Mouse (Mus musculus): ENCODE results near the gene Lrmda.

Gene Lrmda

GRCm38 (mm10) chr14:22719968-22720367 is 700.5 kb downstream of the Lrmda start:
- DNase-seq (ENCODE audit: low spot score in 2 of 2) = no peak

- DNase-seq (ENCODE audit: low spot score in 2 of 2) = no peak
These were observed 702.3 kb downstream of the Lrmda start for GRCm38 (mm10) chr14:22721845-22722244.

DNA sequence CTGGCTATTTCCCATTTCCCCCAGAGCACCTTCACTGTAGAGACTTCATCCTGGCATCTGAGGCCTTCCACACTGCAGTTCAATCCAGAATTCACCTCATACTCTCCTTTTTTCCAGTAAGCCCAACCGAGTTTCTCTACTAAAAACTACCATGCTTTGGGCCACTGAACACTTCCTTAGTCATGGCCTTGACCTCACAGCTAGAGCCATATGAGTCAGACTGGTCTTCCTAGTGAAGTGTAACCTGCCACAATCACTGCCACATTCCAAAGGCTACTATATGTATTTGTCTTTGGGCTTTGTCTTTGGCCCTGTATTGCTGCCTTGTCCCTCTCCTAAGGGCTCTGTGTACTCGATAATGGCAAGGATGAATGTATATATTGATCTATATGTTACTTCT is 708.0 kb downstream of the Lrmda start:
- DNase-seq (ENCODE audit: low spot score in 2 of 2) = no peak

- DNase-seq (ENCODE audit: low spot score in 2 of 2) = peak in 1 of 2 experiments; percentile 6
These were observed 709.2 kb downstream of the Lrmda start for GRCm38 (mm10) chr14:22728611-22729223.

DNA sequence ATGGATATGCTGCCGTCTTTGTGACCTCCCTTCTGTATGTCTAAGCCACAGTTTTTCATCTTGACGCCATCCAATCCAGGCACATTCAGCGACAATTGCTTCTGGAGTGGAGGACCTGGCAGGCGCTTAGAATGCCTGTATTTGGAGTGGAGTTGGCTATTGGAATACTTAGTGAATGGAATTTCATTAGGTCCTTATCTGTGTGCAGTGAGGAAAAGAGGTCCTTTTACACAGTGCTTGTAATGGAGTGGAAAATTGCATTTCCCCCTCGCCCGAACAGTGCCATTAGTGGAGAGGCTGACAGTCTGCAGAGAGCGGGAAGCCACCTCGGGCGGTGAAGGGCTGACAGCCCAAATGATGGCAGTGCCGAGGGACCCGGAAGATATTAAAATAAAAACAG is 719.1 kb downstream of the Lrmda start:
- no peak for DNase-seq (ENCODE audit: low spot score in 2 of 2)

DNA sequence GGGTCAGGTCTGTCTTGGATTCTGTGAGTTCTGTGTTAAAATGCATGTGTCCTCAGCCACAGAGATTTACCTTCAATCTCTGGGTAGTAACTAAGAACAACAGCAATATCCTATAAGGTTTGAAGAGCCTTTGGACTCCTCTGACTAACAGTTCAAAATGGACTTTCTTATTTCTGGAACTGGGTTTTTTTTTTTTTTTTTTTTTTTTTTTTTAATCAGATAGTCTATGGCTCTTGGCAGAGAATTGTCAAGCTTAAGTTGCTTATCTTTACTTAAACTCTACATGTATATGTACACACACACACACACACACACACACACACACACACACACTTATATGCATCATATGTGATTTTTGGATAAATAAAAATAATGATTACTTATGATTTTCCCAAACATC is 723.0 kb downstream of the Lrmda start:
- DNase-seq (ENCODE audit: low spot score in 2 of 2) = no peak

DNA sequence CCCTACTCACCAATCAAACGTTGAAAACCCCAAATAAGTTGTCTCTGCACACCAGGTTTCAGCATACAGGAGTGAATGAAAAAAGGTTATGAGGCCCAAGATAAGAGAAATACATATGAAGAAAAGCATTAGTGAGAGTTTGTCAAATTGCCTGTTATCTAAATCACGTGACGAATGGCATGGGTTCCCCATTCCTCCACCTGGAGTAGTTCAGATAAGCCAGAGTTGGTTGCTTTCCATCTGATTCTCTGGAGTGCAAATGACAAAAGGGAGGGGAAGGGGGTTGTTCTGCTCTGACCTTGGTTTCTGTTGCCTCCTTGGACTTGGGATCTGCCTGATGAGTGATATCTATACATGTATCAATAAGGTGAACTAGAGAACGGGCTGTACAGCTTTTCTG is 723.8 kb downstream of the Lrmda start:
- DNase-seq (ENCODE audit: low spot score in 2 of 2) = no peak

DNA sequence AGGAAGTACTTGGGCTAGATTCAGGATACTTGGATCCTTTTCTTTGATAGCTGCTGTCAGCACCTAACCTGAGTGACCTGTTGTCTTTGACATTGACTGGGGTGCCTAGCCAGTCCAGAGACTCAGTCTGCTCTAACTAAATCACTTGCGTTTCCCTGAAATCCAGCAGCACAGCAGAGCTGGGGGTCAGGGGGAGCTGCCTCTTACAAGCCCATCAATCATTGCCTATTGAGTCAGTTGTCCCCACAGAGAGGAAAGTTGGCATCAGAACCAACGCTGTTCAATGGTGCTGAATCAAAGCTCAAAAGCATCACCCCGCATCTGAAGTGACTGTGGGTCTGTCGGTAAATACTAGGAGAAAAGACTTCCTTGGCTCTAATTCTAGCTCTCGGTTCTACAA is 725.2 kb downstream of the Lrmda start:
- no peak for DNase-seq (ENCODE audit: low spot score in 2 of 2)

- no peak for DNase-seq (ENCODE audit: low spot score in 2 of 2)
These were observed 725.9 kb downstream of the Lrmda start for GRCm38 (mm10) chr14:22745263-22745881.

DNA sequence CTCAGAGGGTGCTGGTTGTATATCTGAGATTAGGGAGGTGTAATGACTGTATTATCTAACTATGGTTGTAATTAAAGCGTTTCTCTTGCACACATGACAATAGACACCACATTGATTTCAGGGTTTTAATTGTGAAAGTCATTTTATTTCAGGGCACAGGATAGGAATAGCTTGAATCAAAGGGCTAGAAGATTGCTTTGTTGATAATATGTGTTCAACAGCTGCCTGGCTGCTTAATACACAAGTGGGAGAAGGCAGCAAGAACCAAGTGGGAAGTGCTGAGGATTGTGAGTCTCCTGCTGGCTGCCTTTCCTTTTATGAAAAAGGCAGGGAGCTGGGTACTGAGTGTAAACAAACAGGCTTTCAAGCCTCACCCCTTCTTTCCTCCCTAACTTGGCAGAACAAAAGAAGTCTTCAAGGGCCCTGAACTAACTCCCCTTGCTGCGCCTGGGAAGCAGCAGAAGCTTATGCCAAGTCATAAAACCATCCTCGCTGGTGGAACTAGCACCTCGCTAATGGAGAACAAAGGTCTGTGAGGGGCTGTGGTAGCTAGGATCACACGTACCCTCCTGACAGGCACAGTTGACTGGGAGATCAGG is 726.5 kb downstream of the Lrmda start:
- no peak for DNase-seq (ENCODE audit: low spot score in 2 of 2)

GRCm38 (mm10) chr14:22747816-22748215 is 728.3 kb downstream of the Lrmda start:
- DNase-seq (ENCODE audit: low spot score in 2 of 2) = no peak

DNA sequence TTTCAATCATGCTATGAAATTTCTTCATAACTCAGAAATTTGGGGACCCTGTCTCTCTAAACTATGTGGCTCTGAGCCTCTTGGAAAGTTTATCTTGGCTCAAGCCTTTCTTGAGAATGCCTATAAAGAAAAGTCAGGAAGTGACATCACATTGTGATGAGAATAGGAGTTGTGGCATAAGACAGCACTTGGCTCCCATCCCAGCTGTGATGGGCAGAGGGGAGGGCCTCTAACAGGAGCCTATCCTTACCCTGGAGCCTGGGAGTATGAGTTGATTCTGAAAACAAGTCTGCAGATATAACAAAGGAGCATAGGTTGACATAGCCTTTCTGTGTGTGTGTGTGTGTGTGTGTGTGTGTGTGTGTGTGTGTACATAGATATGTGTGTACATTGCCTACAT is 730.9 kb downstream of the Lrmda start:
- no peak for DNase-seq (ENCODE audit: low spot score in 2 of 2)

- peak; percentile 15 to 42 for DNase-seq (ENCODE audit: low spot score in 2 of 2)
These were observed 731.8 kb downstream of the Lrmda start for GRCm38 (mm10) chr14:22751290-22751689.

DNA sequence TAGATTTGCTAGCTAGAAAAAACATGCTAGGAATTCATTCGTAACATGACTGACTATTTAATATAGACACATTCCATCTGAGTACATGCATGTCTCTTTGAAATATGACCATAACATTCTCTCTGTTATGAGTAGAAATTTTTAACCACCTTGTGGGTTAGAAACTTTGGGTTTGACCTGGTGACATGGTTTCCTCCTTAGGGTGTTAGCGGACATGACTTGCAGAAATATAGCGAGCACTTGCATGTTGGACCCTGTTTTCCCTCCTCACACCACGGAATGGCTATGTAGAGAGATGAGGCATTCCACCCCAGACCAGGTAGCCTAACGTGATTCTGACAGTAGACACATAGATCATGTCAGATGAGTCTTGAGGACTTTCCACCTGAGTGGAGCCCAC is 735.1 kb downstream of the Lrmda start:
- no peak for DNase-seq (ENCODE audit: low spot score in 2 of 2)

DNA sequence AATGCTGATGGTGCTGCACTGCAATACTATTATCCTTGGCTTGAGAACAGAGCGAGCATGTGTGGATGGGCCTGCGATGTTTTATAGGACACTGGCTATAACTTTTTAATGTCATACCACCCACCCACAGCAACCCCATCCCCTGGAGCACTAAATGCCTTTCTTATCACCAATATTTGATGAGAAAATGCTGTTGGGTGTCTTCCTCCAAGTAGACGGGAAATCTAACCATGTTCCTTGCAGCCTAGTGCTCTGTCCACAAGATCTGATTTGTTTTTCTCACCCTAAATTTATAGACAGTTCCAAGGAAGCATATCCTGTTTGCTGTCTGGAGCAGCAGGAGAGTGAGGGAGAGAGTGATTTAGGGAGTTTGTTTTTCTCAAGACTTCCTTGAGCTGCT is 738.0 kb downstream of the Lrmda start:
- DNase-seq (ENCODE audit: low spot score in 2 of 2) = no peak

- DNase-seq (ENCODE audit: low spot score in 2 of 2) = no peak
These were observed 739.7 kb downstream of the Lrmda start for GRCm38 (mm10) chr14:22759216-22759615.

DNA sequence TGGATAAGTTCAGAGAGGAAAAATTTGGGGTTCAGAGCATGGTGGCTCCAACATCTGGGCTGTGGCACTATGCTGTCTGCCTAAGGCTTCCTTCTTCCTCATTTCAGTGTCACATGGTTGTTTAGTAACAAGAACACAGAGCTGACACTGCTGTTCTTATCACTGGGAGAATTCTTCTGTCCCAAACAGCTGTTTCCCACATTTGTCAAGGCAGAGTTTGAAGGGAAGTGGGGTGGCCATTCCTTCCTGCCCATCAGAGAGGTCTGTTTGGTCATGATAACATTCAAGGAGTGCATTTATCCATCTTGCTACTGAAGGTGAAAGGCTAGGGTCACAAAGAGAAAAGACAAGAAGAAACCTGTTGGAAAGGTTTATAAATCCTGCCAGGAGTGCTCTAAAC is 740.2 kb downstream of the Lrmda start:
- no peak for DNase-seq (ENCODE audit: low spot score in 2 of 2)

DNA sequence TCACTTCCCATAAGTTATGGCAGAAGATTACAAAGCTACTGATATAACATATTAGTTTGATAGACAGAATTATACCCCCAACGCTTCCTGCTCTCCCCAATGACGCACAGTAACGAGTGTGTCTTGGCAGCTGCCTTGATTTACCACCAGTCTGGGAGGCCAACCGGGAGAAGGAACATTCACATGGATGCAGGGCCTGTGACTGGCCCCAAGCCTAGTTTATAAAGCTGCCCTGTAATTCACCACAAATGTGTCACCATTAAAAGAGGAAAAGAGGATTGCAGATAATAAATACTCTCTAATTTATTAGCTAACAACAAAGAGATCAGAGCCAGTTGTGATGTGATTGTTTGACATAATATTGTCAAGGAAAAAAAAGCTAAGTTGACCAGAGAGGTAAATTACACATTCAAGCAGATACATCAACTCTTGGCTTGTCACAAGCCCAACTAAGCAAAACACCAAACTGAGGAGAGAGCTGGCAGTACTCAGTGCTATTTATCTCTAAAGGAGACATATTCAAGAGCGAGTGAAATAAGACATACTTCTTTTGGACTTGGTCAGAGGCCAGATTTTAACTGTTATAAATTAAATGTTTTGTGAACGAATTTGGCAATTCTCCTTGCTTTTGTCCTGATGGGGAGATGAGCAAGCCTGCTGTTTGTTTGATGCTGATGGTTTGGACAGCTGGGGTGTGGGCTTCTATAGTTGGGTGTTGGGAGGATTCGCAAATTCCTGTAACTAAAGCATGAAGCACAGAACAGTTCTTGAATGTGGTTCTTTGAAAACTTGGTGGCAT is 740.9 kb downstream of the Lrmda start:
- no peak for DNase-seq (ENCODE audit: low spot score in 2 of 2)

DNA sequence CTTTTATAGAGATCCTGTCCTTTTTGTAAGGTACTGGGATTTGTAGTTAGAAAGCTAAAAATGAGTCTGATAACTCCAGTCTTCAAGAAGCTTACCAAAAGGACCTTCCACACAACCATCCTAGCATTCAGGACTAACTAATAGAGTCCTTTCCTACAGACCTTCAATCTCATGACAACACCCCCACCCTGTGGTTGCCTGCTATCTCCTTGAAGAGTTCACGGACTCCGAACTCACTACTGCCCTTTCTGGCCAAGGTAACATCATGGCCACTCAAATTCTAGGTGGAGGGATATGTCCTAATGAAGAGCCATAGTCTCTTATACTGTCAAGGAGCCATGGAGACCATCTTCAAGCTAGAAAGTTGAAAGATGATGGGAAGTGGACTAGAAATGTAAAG is 762.2 kb downstream of the Lrmda start:
- DNase-seq (ENCODE audit: low spot score in 2 of 2) = no peak

GRCm38 (mm10) chr14:22782365-22782764 is 762.9 kb downstream of the Lrmda start:
- DNase-seq (ENCODE audit: low spot score in 2 of 2) = no peak

GRCm38 (mm10) chr14:22783211-22784161 is 764.0 kb downstream of the Lrmda start:
- no peak for DNase-seq (ENCODE audit: low spot score in 2 of 2)

DNA sequence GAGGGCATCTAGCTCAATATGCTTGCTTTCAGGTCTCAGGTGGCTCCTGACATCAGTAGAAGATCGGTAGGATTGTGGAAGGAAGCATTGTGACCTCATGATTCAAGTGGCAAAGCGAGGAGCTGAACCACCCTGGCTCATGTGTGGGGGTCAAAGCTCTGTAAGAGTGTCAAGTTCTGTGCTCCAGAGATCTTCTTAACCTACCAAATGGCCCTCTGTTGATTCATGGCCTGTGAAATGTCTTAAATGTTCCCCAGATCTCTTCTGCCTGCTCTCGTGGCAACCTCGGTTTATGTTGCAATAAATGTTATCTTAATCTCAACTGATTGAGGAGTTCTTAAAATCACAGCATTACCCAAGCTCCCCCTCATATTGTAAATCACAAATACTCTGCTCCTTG is 780.5 kb downstream of the Lrmda start:
- DNase-seq (ENCODE audit: low spot score in 2 of 2) = no peak
